Mouse (Mus musculus): ENCODE data around the gene Cacnb3. TPM values are rescaled to one million over a fixed set of nuclear protein-coding genes. Genes with fewer than 3 reads are reported as not detected.

The Cacnb3 gene
- total RNA-seq, 2 experiments from 2014 or later = 273 to 276 TPM

Other genes with a start within 250 kb of the Cacnb3 start
- gene Olfr283, start 249.9 kb upstream of the Cacnb3 start, total RNA-seq (2021) = not detected
- not detected for gene Olfr282, start 199.6 kb upstream of the Cacnb3 start, total RNA-seq (2021)
- gene Olfr281, start 178.3 kb upstream of the Cacnb3 start, total RNA-seq (2021) = not detected
- not detected for gene OR5BS1P, start 160.9 kb upstream of the Cacnb3 start, total RNA-seq (2021)
- gene Lalba, start 148.1 kb upstream of the Cacnb3 start, total RNA-seq (2021) = not detected
- not detected for gene Olfr279, start 138.4 kb upstream of the Cacnb3 start, total RNA-seq (2021)
- gene Kansl2, start 96.6 kb upstream of the Cacnb3 start, total RNA-seq (2021) = 10 to 100 TPM; 58.9 to 60.9 TPM
- 10 to 100 TPM; 37.0 to 45.6 TPM for gene Ccnt1, start 59.9 kb upstream of the Cacnb3 start, total RNA-seq (2021)
- gene 4930415O20Rik, start 59.8 kb upstream of the Cacnb3 start, total RNA-seq (2021) = not detected
- 10 to 100 TPM; 41.5 to 58.4 TPM for gene Adcy6, start 20.8 kb upstream of the Cacnb3 start, total RNA-seq (2021)
- 10 to 100 TPM; 80.2 to 82.7 TPM for gene Ddx23, start 32.1 kb downstream of the Cacnb3 start, total RNA-seq (2021)
- 10 to 100 TPM; 29.4 to 32.6 TPM for gene Rnd1, start 46.6 kb downstream of the Cacnb3 start, total RNA-seq (2021)
- gene Ccdc65, start 77.4 kb downstream of the Cacnb3 start, total RNA-seq (2021) = 10 to 100 TPM; 12.5 to 14.4 TPM
- 1 to 10 TPM; 1.5 to 2.1 TPM for gene Fkbp11, start 97.4 kb downstream of the Cacnb3 start, total RNA-seq (2021)
- gene Arf3, start 132.4 kb downstream of the Cacnb3 start, total RNA-seq (2021) = 100 to 1,000 TPM; 721 to 734 TPM
- gene Wnt10b, start 147.3 kb downstream of the Cacnb3 start, total RNA-seq (2021) = 1 to 10 TPM in 1 of 2 experiments, under 1 TPM in 1; 0.59 to 1.1 TPM
- not detected for gene Wnt1, start 159.0 kb downstream of the Cacnb3 start, total RNA-seq (2021)
- 100 to 1,000 TPM; 827 to 848 TPM for gene Ddn, start 178.7 kb downstream of the Cacnb3 start, total RNA-seq (2021)
- 10 to 100 TPM; 49.1 to 50.0 TPM for gene Prkag1, start 200.7 kb downstream of the Cacnb3 start, total RNA-seq (2021)
- 10 to 100 TPM; 69.9 to 98.8 TPM for gene Kmt2d, start 240.4 kb downstream of the Cacnb3 start, total RNA-seq (2021)

All from left cerebral cortex, postnatal 36 days (tissue).